In the genomic region with DNA sequence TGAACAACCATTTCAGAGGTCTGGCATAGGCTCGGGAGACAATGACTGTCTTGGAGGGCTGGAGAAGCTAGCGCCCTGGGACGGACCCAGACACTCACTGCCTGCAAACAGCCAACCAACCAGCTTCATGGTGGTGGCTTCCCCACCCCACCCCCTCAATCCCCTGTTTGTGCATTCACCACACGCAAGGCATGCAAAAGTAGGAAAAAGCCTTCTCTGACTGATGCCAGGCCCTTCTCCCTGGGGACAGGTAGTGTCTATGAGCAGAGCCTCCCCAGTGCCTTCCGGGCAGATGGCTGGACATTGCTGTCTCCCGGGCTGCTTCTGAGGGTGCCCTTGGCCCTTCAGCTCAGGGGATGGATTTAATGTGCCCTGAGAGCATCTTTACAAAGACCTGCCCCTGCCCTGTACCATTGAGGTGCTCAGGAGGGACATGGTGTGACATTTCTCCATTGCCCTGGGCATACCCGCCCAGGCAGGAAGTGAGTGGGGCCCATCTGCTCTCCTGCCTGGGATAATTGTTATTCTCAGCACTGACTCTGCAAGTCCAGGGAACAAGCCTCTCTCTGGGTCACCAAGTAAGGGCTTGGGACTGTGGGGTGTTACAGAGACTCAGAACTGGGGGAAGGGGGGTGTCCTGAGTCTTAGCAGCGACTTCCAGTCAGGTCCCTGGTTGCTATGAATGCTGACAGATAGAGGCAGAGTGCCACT, we compare ENCODE assay signal across 18 mouse cellular contexts. TPM values are rescaled to one million over a fixed set of nuclear protein-coding genes. Genes with fewer than 3 reads are reported as not detected.
DNase-seq lines count a peak whose midpoint lies in the region; ATAC-seq and TF ChIP-seq lines count a peak whose summit lies in the region.
"Had no signal": no experiment of that assay in that cellular context is flagged by ENCODE, and none has a peak within 500 bp of the region (broad histone marks: within the 10 kb centered on the region; RNA-seq: fewer than 3 reads in every experiment).

No protein-coding gene starts in this region.

- H3K4me2 ChIP-seq in kidney, embryonic 16.5 days (replicated peaks; ENCODE audit: low read depth, low read length), result no peak overlapping the region
- no peak overlapping the region for H3K4me2 ChIP-seq in hindbrain, embryonic 11.5 days (replicated peaks; ENCODE audit: low read depth, low read length)
- no peak overlapping the region for H3K4me2 ChIP-seq in hindbrain, embryonic 15.5 days
- H3K4me2 ChIP-seq in midbrain, postnatal 0 days (ENCODE audit: low read depth, low read length, poor library complexity, severe bottlenecking), result no peak overlapping the region
- H3K4me2 ChIP-seq: heart, embryonic 15.5 days; limb, embryonic 15.5 days had no signal

- H3K4me1 ChIP-seq in kidney, embryonic 16.5 days (ENCODE audit: insufficient read depth, low read length), result peaks cover 16% of the 10 kb centered on the region; the same call in 1 of the 2 replicates
- no peaks in the 10 kb centered on the region for H3K4me1 ChIP-seq in hindbrain, embryonic 11.5 days (replicated peaks; ENCODE audit: control insufficient read depth, insufficient read depth, low read length)
- peaks cover 15% of the 10 kb centered on the region for H3K4me1 ChIP-seq in hindbrain, embryonic 15.5 days (replicated peaks)
- no peaks in the 10 kb centered on the region for H3K4me1 ChIP-seq in midbrain, postnatal 0 days (ENCODE audit: insufficient read depth, low read length)
- H3K4me1 ChIP-seq: heart, embryonic 15.5 days; limb, embryonic 15.5 days had no signal

- WGBS in kidney, embryonic 16.5 days, result 64% methylated on average over 8 of the region's 8 CpGs
- 68% methylated on average over 8 of the region's 8 CpGs for WGBS in hindbrain, embryonic 11.5 days
- WGBS in hindbrain, embryonic 15.5 days, result 31% methylated on average over 8 of the region's 8 CpGs
- WGBS in midbrain, postnatal 0 days, result 42% methylated on average over 8 of the region's 8 CpGs

- peak overlapping the region; percentile 26; the same call in 1 of the 2 replicates for H3K27ac ChIP-seq in kidney, embryonic 16.5 days (ENCODE audit: low read length)
- peak overlapping the region; percentile 51; the same call in 1 of the 2 replicates for H3K27ac ChIP-seq in hindbrain, embryonic 11.5 days (ENCODE audit: low read depth, low read length)
- H3K27ac ChIP-seq in hindbrain, embryonic 15.5 days (replicated peaks), result 0 out of 2 replicates have a peak overlapping the region, but pooled peaks have one; percentile 25
- H3K27ac ChIP-seq in midbrain, postnatal 0 days (ENCODE audit: low read depth, low read length), result peak overlapping the region; percentile 32; the same call in 1 of the 2 replicates
- H3K27ac ChIP-seq in gastrocnemius, adult 2 months, result no peak overlapping the region
- H3K27ac ChIP-seq: heart, embryonic 15.5 days; limb, embryonic 15.5 days had no signal

- no peaks in the 10 kb centered on the region for H3K27me3 ChIP-seq in kidney, embryonic 16.5 days (ENCODE audit: insufficient read depth, low read length)
- H3K27me3 ChIP-seq in hindbrain, embryonic 11.5 days (ENCODE audit: control insufficient read depth, insufficient read depth, low read length), result peaks cover 4% of the 10 kb centered on the region; the same call in 1 of the 2 replicates
- no peaks in the 10 kb centered on the region for H3K27me3 ChIP-seq in hindbrain, embryonic 15.5 days
- H3K27me3 ChIP-seq in midbrain, postnatal 0 days (ENCODE audit: insufficient read depth, low read length), result no peaks in the 10 kb centered on the region

- no peaks in the 10 kb centered on the region for H3K9me3 ChIP-seq in kidney, embryonic 16.5 days (ENCODE audit: low read length)
- no peaks in the 10 kb centered on the region for H3K9me3 ChIP-seq in hindbrain, embryonic 11.5 days (ENCODE audit: control insufficient read depth, low read length)
- no peaks in the 10 kb centered on the region for H3K9me3 ChIP-seq in hindbrain, embryonic 15.5 days
- H3K9me3 ChIP-seq in midbrain, postnatal 0 days (ENCODE audit: low read length), result no peaks in the 10 kb centered on the region
- H3K9me3 ChIP-seq: heart, embryonic 15.5 days; limb, embryonic 15.5 days had no signal

- no peak for DNase-seq in kidney, adult 18-20 months
- DNase-seq in hindbrain, embryonic 11.5 days (ENCODE audit: low spot score), result peak; percentile 51
- DNase-seq in midbrain, postnatal 0 days (ENCODE audit: low spot score), result peak; percentile 63
- no peak for DNase-seq in heart, adult 8-10 months (ENCODE audit: low spot score)
- no peak for DNase-seq in gastrocnemius, adult 2 months
- no peak for DNase-seq in urinary bladder, adult 2 months (ENCODE audit: low spot score)
- DNase-seq: cerebellum, postnatal 25 days; heart, adult 11 months; kidney, adult 2 months; right cerebral cortex, postnatal 4 days; thymus, postnatal 4 days had no signal

- peak; percentile 64; the same call in 1 of the 2 replicates for ATAC-seq in kidney, embryonic 16.5 days (ENCODE audit: low FRiP score, low TSS enrichment)
- peak; percentile 70 for ATAC-seq in hindbrain, embryonic 11.5 days (ENCODE audit: low FRiP score)
- peak; percentile 35; the same call in 1 of the 2 replicates for ATAC-seq in hindbrain, embryonic 15.5 days (ENCODE audit: low FRiP score, low read depth)
- ATAC-seq in midbrain, postnatal 0 days (ENCODE audit: low FRiP score), result peak; percentile 75
- ATAC-seq: forebrain, embryonic 16.5 days had no signal

- intact Hi-C loops in gastrocnemius, adult 2 months (cut with DNase I), result no loop called here

- no peaks in the 10 kb centered on the region for H3K36me3 ChIP-seq in kidney, embryonic 16.5 days (ENCODE audit: insufficient read depth, low read length)
- H3K36me3 ChIP-seq in hindbrain, embryonic 11.5 days (ENCODE audit: control insufficient read depth, insufficient read depth, low read length), result no peaks in the 10 kb centered on the region
- H3K36me3 ChIP-seq in hindbrain, embryonic 15.5 days, result no peaks in the 10 kb centered on the region
- H3K36me3 ChIP-seq in midbrain, postnatal 0 days (ENCODE audit: insufficient read depth, low read length), result no peaks in the 10 kb centered on the region
- H3K36me3 ChIP-seq: heart, embryonic 15.5 days; limb, embryonic 15.5 days had no signal

- TF ChIP-seq CTCF in midbrain, postnatal 0 days (IDR thresholded peaks at IDR 0.05), result no peak
- TF ChIP-seq CTCF in gastrocnemius, adult 2 months (IDR thresholded peaks at IDR 0.05), result no peak

- no peak overlapping the region for H3K9ac ChIP-seq in kidney, embryonic 16.5 days (replicated peaks; ENCODE audit: low read length)
- no peak overlapping the region for H3K9ac ChIP-seq in hindbrain, embryonic 11.5 days (ENCODE audit: low read depth, low read length)
- no peak overlapping the region for H3K9ac ChIP-seq in hindbrain, embryonic 15.5 days
- H3K9ac ChIP-seq in midbrain, postnatal 0 days (replicated peaks; ENCODE audit: low read length, poor library complexity, severe bottlenecking), result no peak overlapping the region
- H3K9ac ChIP-seq: heart, embryonic 15.5 days; limb, embryonic 15.5 days had no signal

- no peak overlapping the region for H3K4me3 ChIP-seq in kidney, embryonic 16.5 days (ENCODE audit: low read length)
- H3K4me3 ChIP-seq in hindbrain, embryonic 11.5 days (ENCODE audit: low read depth, low read length), result no peak overlapping the region
- no peak overlapping the region for H3K4me3 ChIP-seq in hindbrain, embryonic 15.5 days
- no peak overlapping the region for H3K4me3 ChIP-seq in midbrain, postnatal 0 days (ENCODE audit: low read depth, low read length)
- H3K4me3 ChIP-seq in gastrocnemius, adult 2 months, result no peak overlapping the region
- H3K4me3 ChIP-seq: heart, embryonic 15.5 days; limb, embryonic 15.5 days had no signal

RNA-seq across cellular contexts. Expression of gene Arhgap8, which starts 43.0 kb away (rescaled TPM):
- polyA plus RNA-seq in kidney, embryonic 16.5 days (2015; fragmentation: Nextera tagmentation; extraction: Ambion mirVana), result 12.3 and 13.8 TPM in 2 replicates
- polyA plus RNA-seq in hindbrain, embryonic 11.5 days (2014; fragmentation: Nextera tagmentation; extraction: Ambion mirVana), result 2.3 and 2.9 TPM in 2 replicates
- polyA plus RNA-seq in hindbrain, embryonic 15.5 days (2015; fragmentation: Nextera tagmentation; extraction: Ambion mirVana), result 0.75 and 0.92 TPM in 2 replicates
- 0.44 and 0.61 TPM in 2 replicates for total RNA-seq in midbrain, postnatal 0 days (2014; rRNA removed)
- polyA plus RNA-seq in midbrain, postnatal 0 days (2015; fragmentation: Nextera tagmentation; extraction: Ambion mirVana), result 0.33 and 0.53 TPM in 2 replicates
- total RNA-seq in heart, adult 8-10 months (2022), result 1 to 10 TPM in 2 of 4 experiments, under 1 TPM in 2; 0.83 to 1.3 (median 1.0) TPM
- total RNA-seq in gastrocnemius, adult 2 months (2021), result under 1 TPM in 1 of 2 experiments, not detected in 1; 0.25 TPM
- polyA plus RNA-seq in urinary bladder, adult 2 months (2012; rRNA removed), result 5.0 and 5.7 TPM in 2 replicates
- total RNA-seq: hematopoietic stem cell, adult 5-6 weeks; megakaryocyte-erythroid progenitor cell, adult 5-6 weeks had no signal

Comparison
In these comparisons a context has a peak if more than half of its experiments do, and no peak if none do; other contexts are left out.
1. DNase-seq: peak in hindbrain, embryonic 11.5 days (single experiment) and midbrain, postnatal 0 days (single experiment); none in kidney, adult 18-20 months (single experiment), heart, adult 8-10 months (single experiment), gastrocnemius, adult 2 months (single experiment) and urinary bladder, adult 2 months (single experiment).
2. Peak in every context shown above with its lines, with median percentiles within 50 percentile points of each other: ATAC-seq.